Mouse (Mus musculus) lung, postnatal 0 days (tissue): ENCODE results near the gene Bax.

Experiments
- CTCF ChIP-seq: IDR thresholded peaks from 2 replicates; pipeline ENCODE4 v1.5.1; 2016; ENCODE audit warnings: antibody characterized with exemption, mild to moderate bottlenecking
- EP300 ChIP-seq: IDR thresholded peaks from 2 replicates; pipeline ENCODE4 v1.6.1; 2016; ENCODE audit warnings: antibody characterized with exemption, mild to moderate bottlenecking, control low read depth

GRCm38 (mm10) chr7:45498427-45498826 lies 31.7 kb upstream of the Bax start:
- TF ChIP-seq CTCF (no peak), EP300 (no peak)
